Mouse (Mus musculus) thymus, postnatal 10 days (tissue): ENCODE measurements around the gene Alyref2.

Experiments
- DNase-seq, 2 experiments: peaks; one replicate each; pipeline ENCODE4 v3.0.0; 2021; ENCODE audit warnings: low spot score in 2 of 2

Gene Alyref2

DNA sequence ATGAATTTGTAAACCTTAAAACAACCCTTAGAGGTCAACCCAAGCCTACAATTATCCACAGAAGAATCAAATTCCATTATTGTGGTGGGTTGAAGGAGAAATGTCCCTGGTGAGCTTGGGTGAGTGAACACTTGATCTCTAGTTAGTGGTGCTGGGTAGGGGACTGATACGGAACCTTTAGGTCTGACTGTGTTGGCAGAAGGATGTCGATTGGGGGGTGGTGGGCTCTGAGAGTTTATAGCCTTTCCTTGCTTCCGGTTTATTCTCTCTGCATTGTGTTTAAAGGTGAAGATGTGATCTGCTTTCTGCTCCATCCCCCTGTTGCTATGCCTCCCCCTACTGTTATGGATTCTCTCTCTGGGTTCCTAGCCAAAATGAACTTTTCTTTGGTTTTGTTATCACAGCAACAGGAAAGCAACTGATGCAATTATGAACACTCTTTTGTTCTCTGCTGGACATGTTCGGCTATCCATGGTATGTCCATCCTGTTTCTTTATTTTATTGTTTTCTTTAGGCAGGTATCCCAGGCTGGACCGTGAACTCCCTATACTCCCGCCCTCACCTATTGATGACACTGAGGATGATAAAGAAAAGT, 2.2 kb upstream of the Alyref2 start:
- no peak for DNase-seq

DNA sequence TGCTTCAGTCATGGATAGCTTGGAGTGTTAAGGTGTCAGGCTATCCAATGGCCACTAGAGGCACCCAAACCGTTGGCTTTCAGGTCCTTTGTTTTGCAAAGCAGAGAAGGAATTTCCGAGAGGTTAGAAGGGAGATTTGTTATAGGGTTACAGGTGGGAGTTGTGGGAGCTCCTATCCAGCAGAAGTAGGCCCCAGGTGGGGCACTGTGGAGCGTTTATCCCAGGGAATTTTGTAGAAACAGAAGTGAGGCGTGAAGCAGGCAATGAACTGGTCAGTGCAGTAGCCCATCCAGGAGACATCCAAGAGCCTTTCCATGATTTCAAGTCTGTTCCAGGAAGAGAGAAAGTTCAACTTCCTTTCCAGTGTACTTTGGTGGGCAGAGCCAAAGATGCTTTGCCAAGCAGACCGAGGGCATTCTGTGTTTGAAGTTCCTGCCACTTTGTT, 1.6 kb upstream of the Alyref2 start:
- DNase-seq = peak in 1 of 2 experiments; percentile 15

DNA sequence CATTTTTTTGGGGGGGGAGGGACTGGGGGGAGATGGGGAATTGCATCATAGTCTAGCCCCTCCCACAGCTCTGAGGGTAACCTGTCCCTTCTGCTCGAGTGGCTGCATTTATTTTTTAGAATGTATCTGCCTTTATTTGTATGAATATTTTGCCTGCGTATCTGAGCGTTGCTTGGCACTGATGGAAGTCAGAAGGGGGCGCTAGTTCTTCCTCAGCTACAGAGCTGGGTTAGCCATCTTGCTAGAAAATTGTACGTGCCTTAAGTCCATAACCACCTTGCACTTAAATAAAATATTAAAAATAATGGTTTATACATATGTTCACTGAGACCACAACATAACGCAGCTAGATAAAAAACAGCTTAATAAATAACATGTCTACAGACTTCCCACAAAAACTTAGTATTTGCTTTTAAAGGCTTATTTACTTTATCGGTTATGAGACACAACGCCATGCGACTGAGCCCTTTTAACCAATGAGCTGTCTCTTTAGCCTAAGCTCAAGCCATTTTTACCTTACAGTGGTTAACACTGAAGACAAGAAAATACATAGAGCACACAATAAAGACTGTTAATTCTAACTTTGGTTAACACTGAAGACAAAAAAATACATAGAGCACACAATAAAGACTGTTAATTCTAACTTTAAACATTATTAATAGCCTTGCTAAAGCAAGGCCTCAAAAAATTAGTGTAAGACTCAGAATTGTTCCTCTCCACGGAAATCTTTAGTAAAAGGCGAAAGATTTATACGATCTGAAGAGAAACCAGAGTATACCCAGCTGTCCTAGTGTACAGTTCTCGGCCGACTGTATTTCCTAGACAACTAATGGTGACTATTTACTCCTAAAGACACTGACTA, 659 bp upstream of the Alyref2 start:
- DNase-seq = peak; percentile 37 to 68

DNA sequence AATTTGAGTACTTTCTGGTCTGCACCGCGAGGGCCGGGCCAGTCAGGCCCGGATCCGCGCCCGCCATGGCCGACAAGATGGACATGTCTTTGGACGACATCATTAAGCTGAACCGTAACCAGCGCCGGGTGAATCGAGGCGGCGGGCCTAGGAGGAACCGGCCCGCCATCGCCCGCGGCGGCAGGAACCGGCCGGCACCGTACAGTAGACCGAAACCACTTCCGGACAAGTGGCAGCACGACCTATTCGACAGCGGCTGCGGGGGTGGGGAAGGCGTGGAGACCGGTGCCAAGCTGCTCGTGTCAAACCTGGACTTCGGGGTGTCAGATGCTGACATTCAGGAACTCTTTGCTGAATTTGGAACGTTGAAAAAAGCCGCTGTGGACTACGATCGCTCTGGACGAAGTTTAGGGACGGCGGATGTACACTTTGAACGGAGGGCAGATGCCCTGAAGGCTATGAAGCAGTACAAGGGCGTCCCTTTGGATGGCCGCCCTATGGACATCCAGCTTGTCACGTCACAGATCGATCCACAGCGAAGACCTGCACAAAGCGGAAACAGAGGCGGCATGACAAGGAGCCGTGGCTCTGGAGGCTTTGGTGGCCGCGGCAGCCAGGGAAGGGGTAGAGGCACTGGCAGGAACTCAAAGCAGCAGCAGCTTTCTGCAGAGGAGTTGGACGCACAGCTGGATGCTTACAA, 464 bp downstream of the Alyref2 start:
- DNase-seq = peak; percentile 54 to 59

DNA sequence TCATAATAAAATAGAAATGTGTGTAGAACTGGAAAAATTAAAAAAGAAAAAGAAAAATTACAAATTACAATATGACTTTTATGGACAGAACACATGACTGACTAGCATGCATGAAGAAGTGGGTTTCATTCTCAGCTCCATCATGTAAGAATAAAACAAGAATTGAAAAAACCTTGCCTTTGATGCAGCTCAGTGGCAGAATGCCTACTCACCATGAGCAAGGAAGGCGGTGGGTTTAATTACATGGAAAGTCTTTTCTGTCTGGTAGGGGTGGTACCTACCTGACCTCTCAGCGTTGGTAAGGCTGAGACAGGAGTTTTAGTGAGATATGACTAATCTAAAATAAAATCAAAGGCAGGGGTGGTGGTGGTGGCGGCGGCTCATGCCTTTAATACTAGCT, 1.3 kb downstream of the Alyref2 start:
- DNase-seq = no peak

DNA sequence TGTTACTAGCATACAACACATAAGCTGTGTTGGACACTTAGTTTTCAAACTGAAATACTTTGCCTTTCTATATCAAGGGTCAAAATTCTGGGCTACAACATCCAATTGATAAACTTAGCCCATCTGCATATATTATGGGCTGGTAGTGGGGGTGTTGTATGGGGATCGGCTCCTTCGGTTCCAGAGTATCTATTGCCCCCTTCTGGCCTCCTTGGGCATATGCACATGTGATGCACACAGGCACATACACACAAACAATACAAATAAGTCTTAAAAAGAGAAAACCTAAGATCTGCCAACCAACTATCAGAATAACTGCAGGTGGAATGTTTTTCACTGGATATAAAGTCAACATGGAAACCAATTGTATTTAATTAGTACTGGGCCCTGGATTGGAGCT, 10.0 kb downstream of the Alyref2 start:
- no peak for DNase-seq

DNA sequence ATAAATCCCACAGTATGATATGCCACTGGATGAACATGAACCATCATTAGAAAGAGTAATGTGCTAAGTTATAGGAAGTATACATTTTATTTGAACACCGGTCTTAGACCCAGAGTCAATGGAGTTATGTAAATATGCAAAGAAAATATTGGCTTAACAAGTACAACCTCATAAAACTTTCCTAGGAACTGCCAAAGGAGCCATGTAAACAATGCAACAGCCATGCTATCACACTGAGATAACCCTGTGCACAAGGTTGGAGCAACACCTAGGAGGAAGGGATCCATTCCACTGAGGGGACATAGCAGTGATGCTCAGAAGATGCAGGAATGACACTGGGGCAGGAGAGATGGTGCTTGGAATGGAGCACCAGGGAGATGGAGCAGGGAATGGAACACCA, 10.5 kb downstream of the Alyref2 start:
- DNase-seq = no peak

DNA sequence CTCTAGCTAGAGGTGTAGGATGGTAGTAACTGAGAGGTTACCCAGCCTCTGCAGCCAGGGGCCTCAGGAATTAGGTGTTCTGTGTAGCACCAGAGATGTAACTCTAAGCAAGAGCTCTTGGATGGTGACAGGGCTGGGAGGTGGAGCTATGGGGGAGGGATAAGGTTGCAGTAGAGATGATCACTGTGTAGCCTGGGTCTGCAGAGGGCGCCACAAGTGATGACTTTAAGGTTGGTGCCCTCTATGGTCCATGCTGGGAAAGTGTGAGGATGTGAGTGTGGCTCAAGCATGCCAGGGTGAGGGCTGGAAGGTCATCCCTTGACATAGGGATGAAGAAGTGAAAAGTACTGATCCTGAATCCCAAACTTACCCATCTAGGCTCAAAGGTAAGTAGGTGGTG, 11.8 kb downstream of the Alyref2 start:
- DNase-seq = peak in 1 of 2 experiments; percentile 31

DNA sequence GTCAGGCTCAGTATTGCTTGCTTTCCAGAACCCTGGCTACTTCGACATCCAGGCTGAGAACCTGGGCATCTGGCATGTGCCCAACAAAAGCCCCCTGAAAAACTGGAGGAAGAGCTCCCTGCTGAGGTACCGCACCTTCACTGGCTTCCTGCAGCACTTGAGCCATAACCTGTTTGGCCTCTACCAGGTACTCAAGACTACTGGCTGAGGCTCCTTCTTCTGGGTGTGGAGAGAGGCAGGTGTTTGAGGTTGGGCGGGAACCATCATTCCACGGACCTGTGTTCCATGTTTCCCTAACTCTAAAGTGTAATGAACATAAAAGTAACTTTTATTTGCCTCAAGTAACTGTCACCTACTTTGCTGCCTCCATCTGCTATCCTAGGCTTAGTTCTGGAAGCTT, 12.3 kb downstream of the Alyref2 start:
- DNase-seq = no peak

DNA sequence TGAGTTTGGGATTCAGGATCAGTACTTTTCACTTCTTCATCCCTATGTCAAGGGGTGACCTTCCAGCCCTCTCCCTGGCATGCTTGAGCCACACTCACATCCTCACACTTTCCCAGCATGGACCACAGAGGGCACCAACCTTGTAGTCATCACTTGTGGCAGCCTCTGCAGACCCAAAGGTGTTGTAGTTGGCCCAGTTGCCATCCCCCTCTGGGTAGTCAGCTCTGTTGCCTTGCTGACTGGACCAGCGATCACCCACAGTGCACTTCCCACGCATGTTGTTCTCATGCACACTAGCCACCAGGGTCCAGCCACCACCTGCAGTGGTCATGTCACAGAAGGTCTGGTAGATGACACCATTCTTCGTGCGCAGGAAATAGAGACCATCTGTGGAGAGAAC, 28.1 kb downstream of the Alyref2 start:
- no peak for DNase-seq

DNA sequence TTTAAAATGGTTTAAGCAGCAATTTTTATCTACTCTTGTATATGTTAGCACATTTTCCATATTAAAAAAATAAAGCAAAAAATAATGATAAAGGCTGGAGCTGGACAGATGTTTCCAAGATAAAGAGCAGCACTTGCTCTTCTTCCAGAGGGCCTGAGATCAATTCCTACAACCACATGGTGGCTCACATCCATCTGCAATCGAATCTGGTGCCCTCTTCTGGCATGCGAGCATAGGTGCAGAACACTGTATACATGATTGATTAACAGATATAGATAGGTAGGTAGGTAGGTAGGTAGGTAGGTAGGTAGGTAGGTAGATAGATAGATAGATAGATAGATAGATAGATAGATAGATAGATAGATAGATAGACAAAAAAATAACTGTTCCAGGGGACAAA, 29.6 kb downstream of the Alyref2 start:
- DNase-seq = no peak

DNA sequence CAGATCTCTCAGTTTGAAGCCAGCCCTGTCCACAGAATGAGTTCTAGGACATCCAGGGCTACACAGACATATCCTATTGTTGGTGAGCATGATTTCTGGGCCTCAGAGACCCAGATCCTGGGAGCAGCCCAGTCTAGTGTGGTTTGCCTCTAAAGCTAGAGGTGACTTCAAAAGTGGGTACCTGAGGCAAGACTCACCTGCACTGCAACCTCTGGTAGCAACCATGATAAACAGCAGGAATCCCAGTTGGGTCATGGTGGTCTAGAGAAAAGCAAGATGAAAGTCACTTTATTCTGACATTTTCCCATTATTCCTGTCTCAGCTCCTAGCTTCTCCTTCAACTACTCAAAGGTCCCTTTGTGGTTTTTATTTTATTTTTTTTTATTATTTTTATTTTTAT, 31.3 kb downstream of the Alyref2 start:
- DNase-seq = no peak

DNA sequence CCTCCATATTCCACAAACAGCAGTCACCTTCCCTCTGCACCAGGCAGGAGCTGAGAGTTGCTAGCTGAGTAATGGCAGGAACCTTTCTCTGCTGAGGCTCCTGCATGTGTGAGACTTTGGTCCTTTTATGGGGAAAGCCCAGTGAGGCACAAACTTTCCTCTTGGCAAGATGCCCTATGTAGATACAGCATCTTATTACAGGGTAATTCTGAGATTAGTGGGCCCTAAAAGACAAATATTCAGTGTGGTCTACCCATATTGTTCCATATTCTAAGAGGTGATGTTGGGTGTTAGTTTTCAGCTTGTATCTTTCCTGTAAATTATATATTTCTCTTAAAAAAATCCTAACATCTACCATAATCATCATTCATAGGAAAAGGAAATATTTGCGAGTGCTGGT, 31.9 kb downstream of the Alyref2 start, which contains the start of gene Itln1:
Itln1 (minus strand) TSS at position 101 of the 400 bp plus-strand sequence.
- no peak for DNase-seq

DNA sequence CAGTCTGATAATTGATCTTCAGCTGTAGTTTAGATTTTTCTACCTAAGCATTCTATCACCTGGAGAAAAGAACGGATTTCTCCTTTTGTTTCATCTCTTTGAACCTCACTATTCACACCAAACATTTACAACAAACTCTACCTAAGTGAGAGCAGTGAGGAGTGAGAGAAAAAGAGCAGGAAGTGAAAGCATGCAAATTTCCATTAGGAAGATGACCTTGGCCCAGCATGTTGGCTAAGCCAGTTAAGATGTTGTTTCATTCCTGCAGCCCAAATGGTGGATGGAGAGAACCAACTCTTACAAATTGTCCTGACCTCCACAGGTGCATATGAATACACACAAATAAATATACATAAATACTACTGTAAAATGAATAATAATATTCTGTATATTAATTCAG, 37.4 kb downstream of the Alyref2 start:
- DNase-seq = no peak

DNA sequence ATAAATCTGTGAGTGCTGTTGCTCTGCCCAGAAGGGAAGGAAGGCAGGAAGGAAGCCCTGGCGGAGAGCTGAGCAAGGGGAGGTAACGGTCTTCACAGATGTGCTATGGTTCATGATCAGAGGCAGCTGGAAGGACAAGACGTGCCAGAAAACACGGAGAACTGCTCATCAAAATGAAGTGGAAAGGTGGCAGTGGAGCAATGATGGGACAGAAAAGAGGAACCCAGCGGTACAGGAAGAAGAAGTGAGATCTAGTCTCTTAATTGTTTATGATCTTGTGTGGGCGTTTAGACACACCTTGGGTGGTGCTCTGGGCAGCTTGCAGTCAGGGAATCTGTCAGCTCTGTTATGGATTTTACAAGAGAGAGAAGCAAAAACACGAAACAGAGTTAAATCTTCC, 48.0 kb downstream of the Alyref2 start:
- no peak for DNase-seq

DNA sequence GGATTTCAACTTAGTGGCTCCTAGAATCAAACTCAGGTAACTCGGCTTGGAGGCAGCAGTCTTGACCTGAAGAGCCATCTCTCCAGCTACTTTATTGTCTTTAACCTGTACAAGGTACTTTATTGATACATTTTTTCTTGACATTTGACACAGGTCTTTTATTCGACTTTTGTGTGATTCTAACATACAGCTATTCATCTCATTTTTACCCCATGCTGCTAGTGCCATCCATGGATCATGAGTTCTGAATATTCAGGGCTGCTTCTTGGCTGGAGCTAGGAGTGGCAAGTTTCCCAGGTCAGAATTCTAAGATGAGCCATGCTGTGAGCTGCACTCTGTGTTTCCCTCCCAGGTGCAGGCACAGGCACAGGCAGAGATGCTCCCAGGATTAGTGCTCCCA, 49.0 kb downstream of the Alyref2 start:
- DNase-seq = no peak

DNA sequence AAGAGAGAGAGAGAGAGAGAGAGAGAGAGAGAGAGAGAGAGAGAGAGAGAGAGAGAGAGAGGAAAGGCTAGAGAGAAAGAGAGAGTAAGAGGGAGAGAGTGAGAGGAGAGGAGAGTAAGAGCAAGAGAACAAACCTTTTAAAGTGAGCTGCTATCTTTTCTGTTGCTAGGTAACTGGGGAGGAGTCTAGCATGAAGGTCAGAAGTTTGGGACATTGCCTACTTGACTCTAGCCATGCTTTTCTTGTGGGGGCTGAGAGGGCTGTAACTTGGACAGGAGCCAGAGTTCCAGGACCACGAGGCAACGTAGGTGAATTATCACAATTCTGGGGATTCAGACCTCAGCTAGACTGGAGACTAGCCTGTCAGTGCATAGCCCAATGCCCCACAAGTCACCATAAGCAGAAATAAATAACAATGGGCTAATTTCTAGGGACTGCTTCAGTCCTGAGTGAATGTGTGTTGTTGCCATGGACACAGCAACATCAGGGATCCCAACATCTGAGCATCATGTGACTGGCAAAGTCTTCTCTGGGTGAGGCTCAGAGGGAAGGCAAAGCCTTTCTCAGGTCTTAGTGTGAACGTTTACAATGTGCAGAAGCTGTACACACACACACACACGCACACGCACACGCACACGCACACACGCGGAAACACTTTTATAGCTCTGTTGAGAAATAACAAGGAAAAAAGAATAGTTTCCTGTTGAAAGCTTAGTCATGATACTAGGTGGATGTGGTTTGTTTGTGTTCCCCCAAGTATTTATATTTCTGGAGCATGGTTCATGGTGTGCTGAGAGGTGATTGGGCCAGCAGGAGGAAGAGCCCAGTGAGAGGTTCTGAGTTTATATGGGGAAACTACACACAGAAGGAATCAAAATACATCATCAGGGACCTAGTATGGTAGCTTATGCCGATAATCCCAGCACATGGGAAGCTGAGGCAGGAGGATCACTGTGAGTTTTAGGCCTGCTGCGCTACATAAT, 50.4 kb downstream of the Alyref2 start:
- DNase-seq = no peak
